Mouse (Mus musculus) stomach, postnatal 0 days (tissue): ENCODE measurements around the gene Lmln. TPM values are rescaled to one million over a fixed set of nuclear protein-coding genes. Genes with fewer than 3 reads are reported as not detected.

Source experiments
- ATAC-seq: fragments of 200-750 bp; cut with Nextera tagmentation; 2 replicates; pipeline ENCODE4 v1.8.0; 2017; ENCODE audit not compliant: low FRiP score, low TSS enrichment
- DNase-seq: peaks from one replicate; pipeline ENCODE4 v3.0.0-alpha.2; 2016; ENCODE audit warnings: low spot score
- H3K27ac ChIP-seq: fragments of 300-500 bp; sonication (generic); replicated peaks from 2 replicates; pipeline ENCODE4 v1.5.1; 2014; ENCODE audit warnings: mild to moderate bottlenecking, control low read depth
- H3K27me3 ChIP-seq: fragments of 300-500 bp; sonication (generic); 2 replicates; pipeline ENCODE4 v1.6.1; 2014; ENCODE audit warnings: low read length; ENCODE audit not compliant: control insufficient read depth, insufficient read depth
- H3K36me3 ChIP-seq: fragments of 300-500 bp; sonication (generic); 2 replicates; pipeline ENCODE4 v1.6.1; 2014; ENCODE audit warnings: low read length, mixed read lengths; ENCODE audit not compliant: control insufficient read depth, insufficient read depth
- H3K4me1 ChIP-seq: fragments of 300-500 bp; sonication (generic); replicated peaks from 2 replicates; pipeline ENCODE4 v1.6.1; 2014; ENCODE audit warnings: antibody characterized with exemption; ENCODE audit not compliant: control insufficient read depth, insufficient read depth
- H3K4me2 ChIP-seq: fragments of 300-500 bp; sonication (generic); replicated peaks from 2 replicates; pipeline ENCODE4 v1.6.1; 2014; ENCODE audit warnings: low read depth, mild to moderate bottlenecking, control low read depth, moderate library complexity
- H3K4me3 ChIP-seq: fragments of 300-500 bp; sonication (generic); 2 replicates; pipeline ENCODE4 v1.5.1; 2014; ENCODE audit warnings: low read depth, low read length, control low read depth
- H3K9ac ChIP-seq: fragments of 300-500 bp; sonication (generic); 2 replicates; pipeline ENCODE4 v1.6.1; 2014; ENCODE audit warnings: mild to moderate bottlenecking, low read length, control low read depth, mixed read lengths
- H3K9me3 ChIP-seq: fragments of 300-500 bp; sonication (generic); 2 replicates; pipeline ENCODE4 v1.6.1; 2016; ENCODE audit warnings: low read length; ENCODE audit not compliant: control insufficient read depth
- CTCF ChIP-seq: IDR thresholded peaks from 2 replicates; pipeline ENCODE4 v1.5.1; 2016; ENCODE audit warnings: antibody characterized with exemption, low read depth, mild to moderate bottlenecking, moderate library complexity
- EP300 ChIP-seq: optimal IDR thresholded peaks from 2 replicates; pipeline ENCODE3; 2016; ENCODE audit warnings: antibody characterized with exemption
- WGBS: fragments of 180-500 bp; shearing (Covaris S2); extraction: QIAGEN DNeasy Blood & Tissue Kit; methylation state at CpG from one replicate; pipeline ENCODE4 v1.1.7; 2014; 5-methylcytosine and 5-hydroxymethylcytosine counted together
- polyA plus RNA-seq: library from polyadenylated mRNA; unstranded; fragments of >200 nt; fragmentation: Nextera tagmentation; extraction: Ambion mirVana; gene quantifications from 2 replicates; pipeline ENCODE4 v1.2.1, GENCODE M21; 2015

Lmln gene
- 0.47 and 0.85 TPM in 2 replicates for polyA plus RNA-seq

DNA sequence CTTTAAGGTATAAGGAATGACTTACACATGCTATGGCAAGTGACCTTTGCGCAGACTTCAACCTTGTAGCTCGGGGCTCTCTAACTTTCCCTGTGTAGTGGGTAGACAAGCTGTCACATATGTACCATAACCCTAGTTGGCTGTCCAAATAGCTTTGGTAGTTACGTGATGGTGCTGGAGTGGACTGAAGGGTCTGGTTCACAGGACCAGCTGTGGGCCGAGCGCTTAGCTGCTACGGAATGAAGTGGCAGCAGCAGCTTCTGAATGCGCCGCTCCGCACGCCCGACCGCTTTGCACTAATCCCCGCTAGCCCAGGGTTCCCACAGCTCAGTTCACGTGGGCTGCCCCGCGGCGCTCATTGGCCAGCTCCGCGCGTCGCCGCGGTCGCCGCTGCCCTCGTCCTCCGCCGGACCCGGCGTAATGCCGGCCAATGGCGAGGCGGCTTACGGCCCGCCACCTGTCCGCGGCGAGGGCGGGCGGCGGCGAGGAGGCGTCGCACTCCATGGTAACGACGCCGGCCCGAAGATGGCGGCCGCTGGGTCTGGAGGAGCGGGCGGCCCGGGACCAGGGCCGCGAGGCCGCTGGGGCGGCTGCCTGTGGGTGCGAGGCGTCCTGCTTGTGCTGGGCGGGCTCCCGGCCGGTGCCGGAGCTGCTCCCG is at the start of gene Lmln:
TSS of gene Lmln (plus strand) at position 498 of the 658 bp plus-strand sequence.
- DNase-seq (peak; percentile 94), ATAC-seq (peak; percentile 97)
- Histone ChIP-seq H3K4me3 (peak within 1 kb of the TSS; percentile 80), H3K9me3 (no peaks in the 10 kb centered on the region), H3K4me2 (peak within 1 kb of the TSS; percentile 82), H3K36me3 (0 out of 2 replicates have a peak, but pooled peaks cover 10% of the 10 kb centered on the region), H3K27ac (peak within 1 kb of the TSS; percentile 75), H3K27me3 (no peaks in the 10 kb centered on the region), H3K4me1 (peaks cover 8% of the 10 kb centered on the region), H3K9ac (peak within 1 kb of the TSS; percentile 69)
- TF ChIP-seq CTCF, result no peak
- no peak for TF ChIP-seq EP300
- WGBS, result under 1% methylated on average over 52 of the region's 64 CpGs

DNA sequence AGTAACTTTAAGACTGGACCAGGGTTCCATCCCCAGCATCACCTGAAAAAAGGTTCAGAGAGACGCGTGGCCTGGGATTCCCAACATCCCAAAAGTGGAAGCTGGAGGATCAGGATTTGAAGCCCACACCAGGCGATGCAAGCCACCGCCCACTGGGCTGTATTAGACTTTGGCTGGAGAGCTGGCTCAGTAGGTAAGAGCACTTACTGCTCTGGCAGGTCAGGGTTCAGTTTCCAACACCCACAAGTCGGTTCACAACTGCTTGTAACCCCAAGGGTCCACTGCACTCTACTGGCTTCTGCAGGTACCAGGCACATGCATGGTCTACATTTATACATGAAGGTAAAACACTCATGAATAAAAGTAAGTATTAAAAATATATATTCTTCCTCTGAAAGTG is 48.5 kb upstream of the Lmln start:
- Histone ChIP-seq H3K36me3 (peaks cover 26% of the 10 kb centered on the region), H3K27ac (no peak overlapping the region), H3K4me3 (no peak overlapping the region), H3K27me3 (no peaks in the 10 kb centered on the region), H3K9me3 (no peaks in the 10 kb centered on the region), H3K4me1 (no peaks in the 10 kb centered on the region), H3K4me2 (no peak overlapping the region), H3K9ac (no peak overlapping the region)
- WGBS, result 86% methylated on average over 5 of the region's 5 CpGs
- DNase-seq (no peak), ATAC-seq (no peak)
- TF ChIP-seq CTCF (no peak), EP300 (no peak)

GRCm38 (mm10) chr16:33014921-33015320 is 47.4 kb upstream of the Lmln start:
- Histone ChIP-seq H3K27me3 (no peaks in the 10 kb centered on the region), H3K4me1 (no peaks in the 10 kb centered on the region), H3K9ac (no peak overlapping the region), H3K9me3 (no peaks in the 10 kb centered on the region), H3K36me3 (peaks cover 18% of the 10 kb centered on the region), H3K27ac (no peak overlapping the region), H3K4me3 (no peak overlapping the region), H3K4me2 (no peak overlapping the region)
- 85% methylated on average over 1 of the region's 1 CpGs for WGBS
- TF ChIP-seq CTCF (no peak), EP300 (no peak)
- DNase-seq (no peak), ATAC-seq (no peak)

- no peak for ATAC-seq
- no peak for DNase-seq
- no peaks in the 10 kb centered on the region for H3K27me3 ChIP-seq
- H3K4me3 ChIP-seq, result no peak overlapping the region
- no peaks in the 10 kb centered on the region for H3K9me3 ChIP-seq
- WGBS, result 78% methylated on average over 3 of the region's 3 CpGs
- TF ChIP-seq EP300 (no peak), CTCF (no peak)
- no peak overlapping the region for H3K9ac ChIP-seq
- H3K4me1 ChIP-seq, result no peaks in the 10 kb centered on the region
- no peak overlapping the region for H3K4me2 ChIP-seq
- no peak overlapping the region for H3K27ac ChIP-seq
- H3K36me3 ChIP-seq, result peaks cover 14% of the 10 kb centered on the region
Measured at GRCm38 (mm10) chr16:33015396-33015907, 46.9 kb upstream of the Lmln start.

GRCm38 (mm10) chr16:33015986-33016385 is 46.3 kb upstream of the Lmln start:
- TF ChIP-seq CTCF (no peak), EP300 (no peak)
- H3K4me1 ChIP-seq, result no peaks in the 10 kb centered on the region
- H3K9ac ChIP-seq, result no peak overlapping the region
- ATAC-seq, result no peak
- H3K4me2 ChIP-seq, result no peak overlapping the region
- no peaks in the 10 kb centered on the region for H3K9me3 ChIP-seq
- WGBS, result 78% methylated on average over 2 of the region's 2 CpGs
- H3K27ac ChIP-seq, result no peak overlapping the region
- peaks cover 14% of the 10 kb centered on the region for H3K36me3 ChIP-seq
- no peak for DNase-seq
- no peaks in the 10 kb centered on the region for H3K27me3 ChIP-seq
- H3K4me3 ChIP-seq, result no peak overlapping the region

DNA sequence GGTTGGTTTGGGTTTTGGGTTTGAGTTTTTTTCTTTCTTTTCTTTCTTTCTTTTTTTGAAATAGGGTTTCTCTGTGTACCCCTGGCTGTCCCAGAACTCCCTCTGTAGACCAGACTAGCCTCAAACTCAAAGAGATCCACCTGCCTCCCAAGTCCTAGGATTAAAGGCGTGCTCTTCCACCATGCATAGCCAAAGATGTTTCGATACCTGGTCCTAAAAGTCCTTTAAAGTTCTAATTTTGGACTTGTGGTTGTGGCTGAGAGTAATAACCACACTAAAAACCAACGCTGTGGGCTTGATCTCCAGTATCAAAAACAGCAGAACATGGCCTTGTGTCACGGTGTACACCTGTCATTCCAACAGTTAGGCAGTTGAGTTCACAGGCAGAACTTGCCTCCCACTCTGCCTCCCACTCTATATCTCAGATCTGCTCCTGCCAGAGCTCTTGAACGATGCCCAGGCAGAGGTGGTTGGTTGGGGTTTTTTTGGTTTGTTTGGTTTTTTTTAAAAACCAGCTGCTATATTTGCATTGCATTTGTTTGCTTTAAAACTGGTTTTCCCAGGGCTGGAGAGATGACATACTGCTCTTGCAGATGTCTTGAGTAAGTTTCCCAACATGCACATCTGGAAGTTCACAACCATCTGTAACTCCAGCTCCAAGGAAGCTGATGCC is 44.5 kb upstream of the Lmln start:
- Histone ChIP-seq H3K9me3 (no peaks in the 10 kb centered on the region), H3K4me3 (no peak overlapping the region), H3K27me3 (no peaks in the 10 kb centered on the region), H3K9ac (no peak overlapping the region), H3K36me3 (peaks cover 7% of the 10 kb centered on the region), H3K4me1 (no peaks in the 10 kb centered on the region), H3K27ac (no peak overlapping the region), H3K4me2 (no peak overlapping the region)
- no peak for TF ChIP-seq CTCF
- no peak for TF ChIP-seq EP300
- DNase-seq, result no peak
- no peak for ATAC-seq
- whole genome bisulfite sequencing, result 60% methylated on average over 5 of the region's 5 CpGs
